In genomic region chr4:106560846-106561781, GRCm38 (mm10) we compare ENCODE assay signal across 8 mouse cellular contexts. TPM values are rescaled to one million over a fixed set of nuclear protein-coding genes. Genes with fewer than 3 reads are reported as not detected.
DNase-seq lines count a peak whose midpoint lies in the region; ATAC-seq and TF ChIP-seq lines count a peak whose summit lies in the region.

Dhcr24 (plus strand) TSS chr4:106561038.

- peak within 1 kb of the TSS; percentile 81 for H3K9ac ChIP-seq in ES-E14 (ENCODE audit: insufficient read depth, low read depth, low read length, poor library complexity, severe bottlenecking)
- peak within 1 kb of the TSS; percentile 76 for H3K9ac ChIP-seq in forebrain, embryonic 16.5 days (replicated peaks; ENCODE audit: low read depth, low read length)
- H3K9ac ChIP-seq in lung, embryonic 14.5 days: peak within 1 kb of the TSS; percentile 72

- intact Hi-C loops in heart, postnatal 36 days (cut with DNase I): no loop called here

- peaks cover 2 to 15% of the 10 kb centered on the region in 2 experiments; a peak in 2 of 4 replicates for H3K4me1 ChIP-seq in ES-E14 (ENCODE audit: control insufficient read depth in 2 of 2, insufficient read depth in 2 of 2, low read length in 2 of 2, poor library complexity in 1 of 2)
- peaks cover 38% of the 10 kb centered on the region for H3K4me1 ChIP-seq in forebrain, embryonic 16.5 days (replicated peaks; ENCODE audit: control insufficient read depth, insufficient read depth, low read length)
- H3K4me1 ChIP-seq in lung, embryonic 14.5 days (ENCODE audit: insufficient read depth): peaks cover 14% of the 10 kb centered on the region
- peaks cover 23% of the 10 kb centered on the region for H3K4me1 ChIP-seq in olfactory bulb, adult 2 months (ENCODE audit: control insufficient read depth, insufficient read depth, low read length)
- H3K4me1 ChIP-seq in thymus, adult 2 months (replicated peaks; ENCODE audit: control insufficient read depth, insufficient read depth, low read length): peaks cover 26% of the 10 kb centered on the region

- H3K4me3 ChIP-seq in ES-E14 (ENCODE audit: insufficient read depth in 1 of 2, low read depth in 1 of 2, low read length in 2 of 2, poor library complexity in 1 of 2, severe bottlenecking in 1 of 2): peak within 1 kb of the TSS; percentile 82 to 90
- H3K4me3 ChIP-seq in forebrain, embryonic 16.5 days (replicated peaks; ENCODE audit: low read length): peak within 1 kb of the TSS; percentile 79
- peak within 1 kb of the TSS; percentile 78 for H3K4me3 ChIP-seq in layer of hippocampus, adult 2 months
- H3K4me3 ChIP-seq in lung, embryonic 14.5 days (ENCODE audit: low read depth, low read length): peak within 1 kb of the TSS; percentile 85
- H3K4me3 ChIP-seq in olfactory bulb, adult 2 months (ENCODE audit: insufficient read depth, low read depth, low read length): peak within 1 kb of the TSS; percentile 72
- H3K4me3 ChIP-seq in thymus, adult 2 months (ENCODE audit: control insufficient read depth, insufficient read depth, low read length): peak within 1 kb of the TSS; percentile 91

- WGBS in forebrain, embryonic 16.5 days: under 1% methylated on average over 89 of the region's 89 CpGs
- WGBS in lung, embryonic 14.5 days: under 1% methylated on average over 84 of the region's 89 CpGs
- under 1% methylated on average over 87 of the region's 89 CpGs for WGBS in olfactory bulb, adult 2 months
- under 1% methylated on average over 89 of the region's 89 CpGs for WGBS in thymus, adult 2 months

- TF ChIP-seq CTCF in layer of hippocampus, adult 2 months (conservative IDR thresholded peaks at IDR 0.05): no peak
- TF ChIP-seq CTCF in lung, embryonic 14.5 days (IDR thresholded peaks at IDR 0.05; ENCODE audit: low read depth): no peak
- TF ChIP-seq CTCF in olfactory bulb, adult 2 months (IDR thresholded peaks at IDR 0.05; ENCODE audit: insufficient read depth, low read depth, low read length): no peak
- 0 out of 2 replicates have a peak, but pooled peaks have one; percentile 19 for TF ChIP-seq CTCF in thymus, adult 2 months (IDR thresholded peaks at IDR 0.05; ENCODE audit: borderline replicate concordance, control insufficient read depth, extremely low read depth, insufficient read depth, low read length, poor library complexity)

- no peaks in the 10 kb centered on the region for H3K27me3 ChIP-seq in forebrain, embryonic 16.5 days (replicated peaks; ENCODE audit: control insufficient read depth, insufficient read depth, low read length)
- no peaks in the 10 kb centered on the region for H3K27me3 ChIP-seq in lung, embryonic 14.5 days (ENCODE audit: insufficient read depth, low read length)
- no peaks in the 10 kb centered on the region for H3K27me3 ChIP-seq in thymus, adult 2 months (ENCODE audit: control insufficient read depth, insufficient read depth, low read length)

- DNase-seq in ES-E14 (ENCODE audit: low read depth, low spot score): peak; percentile 91
- DNase-seq in cerebellum, adult 11-12 months: peak; percentile 92
- peak; percentile 78 to 82 for DNase-seq in heart, postnatal 36 days
- DNase-seq in layer of hippocampus, adult 2 months (ENCODE audit: low spot score in 2 of 2): peak; percentile 92 to 94
- DNase-seq in lung, embryonic 14.5 days: peak; percentile 97
- DNase-seq in thymus, adult 2 months: peak; percentile 92

- in situ Hi-C loops in ES-E14 (cut with MboI; ENCODE audit: low sequenced_read_pairs in 2 of 2, unreplicated experiment in 2 of 2): no loop called here

- peaks cover 34% of the 10 kb centered on the region for H3K36me3 ChIP-seq in ES-E14 (ENCODE audit: control insufficient read depth, insufficient read depth, low read length, poor library complexity, severe bottlenecking)
- peaks cover 6% of the 10 kb centered on the region; the same call in 1 of the 2 replicates for H3K36me3 ChIP-seq in forebrain, embryonic 16.5 days (ENCODE audit: control insufficient read depth, insufficient read depth)
- H3K36me3 ChIP-seq in lung, embryonic 14.5 days (ENCODE audit: insufficient read depth): peaks cover 20% of the 10 kb centered on the region
- H3K36me3 ChIP-seq in thymus, adult 2 months (ENCODE audit: control insufficient read depth, insufficient read depth, low read length): peaks cover 10% of the 10 kb centered on the region

- H3K9me3 ChIP-seq in ES-E14 (ENCODE audit: control insufficient read depth, insufficient read depth, low read depth, low read length): no peaks in the 10 kb centered on the region
- H3K9me3 ChIP-seq in forebrain, embryonic 16.5 days (ENCODE audit: control insufficient read depth, low read length): no peaks in the 10 kb centered on the region
- H3K9me3 ChIP-seq in lung, embryonic 14.5 days (ENCODE audit: low read depth, low read length): no peaks in the 10 kb centered on the region

- H3K27ac ChIP-seq in ES-E14 (ENCODE audit: insufficient read depth, low read depth, low read length, poor library complexity, severe bottlenecking): peak within 1 kb of the TSS; percentile 61
- H3K27ac ChIP-seq in forebrain, embryonic 16.5 days (ENCODE audit: low read length): peak within 1 kb of the TSS; percentile 91
- peak within 1 kb of the TSS; percentile 81 for H3K27ac ChIP-seq in layer of hippocampus, adult 2 months
- peak within 1 kb of the TSS; percentile 70 for H3K27ac ChIP-seq in lung, embryonic 14.5 days (ENCODE audit: low read depth)
- peak within 1 kb of the TSS; percentile 26 for H3K27ac ChIP-seq in olfactory bulb, adult 2 months (ENCODE audit: insufficient read depth, low read depth, low read length)
- peak within 1 kb of the TSS; percentile 37 for H3K27ac ChIP-seq in thymus, adult 2 months (ENCODE audit: control insufficient read depth, insufficient read depth, low read length)

- TF ChIP-seq POLR2A in olfactory bulb, adult 2 months (IDR thresholded peaks at IDR 0.05; ENCODE audit: insufficient read depth, low read depth, low read length): peak; percentile 84
- peak; percentile 84 for TF ChIP-seq POLR2A in thymus, adult 2 months (IDR thresholded peaks at IDR 0.05; ENCODE audit: control insufficient read depth, extremely low read depth, insufficient read depth, low read length, poor library complexity)

- H3K4me2 ChIP-seq in forebrain, embryonic 16.5 days (ENCODE audit: low read length): peak within 1 kb of the TSS; percentile 97
- H3K4me2 ChIP-seq in lung, embryonic 14.5 days: peak within 1 kb of the TSS; percentile 95

- peak; percentile 99 for ATAC-seq in forebrain, embryonic 16.5 days
- peak; percentile 98 for ATAC-seq in lung, embryonic 14.5 days (ENCODE audit: insufficient read depth)

TF ChIP-seq in ES-E14, 5 proteins besides CTCF, POLR2A, EP300 and RAD21:
- TF ChIP-seq HCFC1 (IDR thresholded peaks at IDR 0.05; ENCODE audit: borderline replicate concordance, insufficient read depth, low read length) (peak; percentile 22; the same call in 1 of the 2 replicates), ZC3H11A (IDR thresholded peaks at IDR 0.05; ENCODE audit: borderline replicate concordance, low read depth, low read length) (no peak)

RNA-seq across cellular contexts. Expression of gene Dhcr24, which starts in this region (rescaled TPM):
- total RNA-seq in ES-E14 (2012; rRNA removed): 223 and 321 TPM in 2 replicates
- polyA plus RNA-seq in forebrain, embryonic 16.5 days (2015; fragmentation: Nextera tagmentation; extraction: Ambion mirVana): 3.9 and 4.2 TPM in 2 replicates
- total RNA-seq in heart, postnatal 36 days (2021): 1 to 10 TPM; 1.4 to 2.3 TPM
- total RNA-seq in layer of hippocampus, adult 2 months (2021): 10 to 100 TPM; 58.9 to 59.7 TPM
- 22.5 and 25.0 TPM in 2 replicates for polyA plus RNA-seq in lung, embryonic 14.5 days (2014; fragmentation: Nextera tagmentation; extraction: Ambion mirVana)
- not detected in 2 replicates for polyA plus RNA-seq in olfactory bulb, adult 2 months (2012; ENCODE audit: insufficient read depth, insufficient read length, low replicate concordance, missing spikeins)
- polyA plus RNA-seq in thymus, adult 2 months (2012; rRNA removed): 80.0 and 106 TPM in 2 replicates

Comparison
In these comparisons a context has a peak if more than half of its experiments do, and no peak if none do; other contexts are left out.
1. Peak in every context shown above with its lines: DNase-seq, ATAC-seq, H3K4me3 ChIP-seq and H3K27ac ChIP-seq.
2. RNA of gene Dhcr24 (total RNA-seq): 223 to 321 TPM in ES-E14 and 58.9 to 59.7 TPM in layer of hippocampus, adult 2 months; 1.4 to 2.3 TPM in heart, postnatal 36 days; every median in the first group is over 10 times any median in the second.
3. H3K27ac ChIP-seq: peak in every context shown above with its lines; median percentile 91 in forebrain, embryonic 16.5 days; 81 in layer of hippocampus, adult 2 months; 70 in lung, embryonic 14.5 days; 61 in ES-E14; 37 in thymus, adult 2 months; 26 in olfactory bulb, adult 2 months.